Mouse (Mus musculus) liver, embryonic 16.5 days (tissue): Measurements from ENCODE around the gene Zswim3. TPM values are rescaled to one million over a fixed set of nuclear protein-coding genes. Genes with fewer than 3 reads are reported as not detected.
A peak's percentile ranks its signal among the peaks of the same experiment; 100 is the strongest.

Experiments used
- ATAC-seq: fragments of 200-750 bp; cut with Nextera tagmentation; 2 replicates; pipeline ENCODE4 v1.8.0; 2017; ENCODE audit warnings: low read depth, mild to moderate bottlenecking, moderate number of reproducible peaks, moderate library complexity
- H3K27ac ChIP-seq: fragments of 300-500 bp; sonication (generic); 2 replicates; pipeline ENCODE4 v1.5.1; 2014; ENCODE audit warnings: mild to moderate bottlenecking, low read length
- H3K27me3 ChIP-seq: fragments of 300-500 bp; sonication (generic); 2 replicates; pipeline ENCODE4 v1.6.1; 2014; ENCODE audit warnings: low read depth, low read length, mixed read lengths; ENCODE audit not compliant: control insufficient read depth, insufficient read depth
- H3K36me3 ChIP-seq: fragments of 300-500 bp; sonication (generic); 2 replicates; pipeline ENCODE4 v1.6.1; 2014; ENCODE audit warnings: mild to moderate bottlenecking; ENCODE audit not compliant: control insufficient read depth, insufficient read depth
- H3K4me1 ChIP-seq: fragments of 300-500 bp; sonication (generic); 2 replicates; pipeline ENCODE4 v1.6.1; 2014; ENCODE audit warnings: low read depth, low read length, mixed read lengths; ENCODE audit not compliant: control insufficient read depth
- H3K4me2 ChIP-seq: fragments of 300-500 bp; sonication (generic); 2 replicates; pipeline ENCODE4 v1.6.1; 2014; ENCODE audit warnings: low read depth, low read length, mixed read lengths
- H3K4me3 ChIP-seq: fragments of 300-500 bp; sonication (generic); 2 replicates; pipeline ENCODE4 v1.5.1; 2014; ENCODE audit warnings: low read depth, mild to moderate bottlenecking, low read length
- H3K9ac ChIP-seq: fragments of 300-500 bp; sonication (generic); 2 replicates; pipeline ENCODE4 v1.6.1; 2014; ENCODE audit warnings: low read depth, low read length
- H3K9me3 ChIP-seq: fragments of 300-500 bp; sonication (generic); replicated peaks from 2 replicates; pipeline ENCODE4 v1.6.1; 2016; ENCODE audit warnings: low read length; ENCODE audit not compliant: control insufficient read depth
- WGBS: fragments of 180-500 bp; shearing (Covaris S2); extraction: QIAGEN DNeasy Blood & Tissue Kit; methylation state at CpG from one replicate; pipeline ENCODE4 v1.1.7; 2014; ENCODE audit not compliant: insufficient replicate concordance; 5-methylcytosine and 5-hydroxymethylcytosine counted together
- polyA plus RNA-seq: library from polyadenylated mRNA; unstranded; fragments of >200 nt; fragmentation: Nextera tagmentation; extraction: Ambion mirVana; gene quantifications from 2 replicates; pipeline ENCODE4 v1.2.1, GENCODE M21; 2015

The Zswim3 gene
- polyA plus RNA-seq, 1 experiment from 2014 or later, result 4.3 TPM

DNA sequence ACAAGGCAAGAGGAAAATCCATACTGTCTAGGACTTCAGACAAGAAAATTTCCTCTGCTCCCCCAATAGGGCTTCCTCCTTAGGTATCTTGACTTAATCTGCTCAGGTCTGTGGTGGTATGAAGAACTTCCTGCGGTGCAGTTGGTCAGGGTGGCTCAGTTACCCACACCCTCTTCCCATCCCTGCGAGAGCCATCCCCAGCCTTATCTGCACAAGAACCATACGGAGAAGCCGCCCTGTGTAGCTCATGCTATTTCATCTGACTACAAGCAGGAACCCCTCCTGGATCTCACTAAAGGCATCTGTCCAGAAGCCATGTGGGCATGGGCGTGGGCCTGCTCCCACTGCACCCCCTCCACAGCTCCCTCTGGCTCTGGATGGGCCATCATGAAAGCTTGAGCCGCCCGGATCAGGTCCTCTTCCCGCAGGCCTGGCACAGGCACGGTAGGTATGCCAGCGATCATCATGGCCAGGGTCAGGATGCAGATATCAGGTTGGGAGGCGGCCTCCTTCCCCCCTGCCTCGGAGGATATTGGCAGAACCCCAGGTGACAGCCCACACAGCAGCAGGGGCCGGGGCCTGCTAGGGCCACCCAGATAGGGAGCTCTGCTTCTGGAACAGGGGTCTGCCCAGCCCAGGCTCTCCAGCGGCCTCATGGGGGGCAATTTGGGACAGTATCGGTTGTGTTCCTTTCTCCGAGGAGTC, 22.4 kb downstream of the Zswim3 start:
- H3K9ac ChIP-seq, result no peak overlapping the region
- H3K4me2 ChIP-seq, result no peak overlapping the region
- peaks cover 11% of the 10 kb centered on the region for H3K36me3 ChIP-seq
- peaks cover 17% of the 10 kb centered on the region for H3K4me1 ChIP-seq
- H3K4me3 ChIP-seq, result no peak overlapping the region
- H3K27me3 ChIP-seq, result no peaks in the 10 kb centered on the region
- no peaks in the 10 kb centered on the region for H3K9me3 ChIP-seq
- no peak for ATAC-seq
- 59% methylated on average over 16 of the region's 16 CpGs for WGBS
- no peak overlapping the region for H3K27ac ChIP-seq

- no peak within 1 kb of the TSS for H3K4me2 ChIP-seq
- no peaks in the 10 kb centered on the region for H3K27me3 ChIP-seq
- no peak within 1 kb of the TSS for H3K9ac ChIP-seq
- no peak within 1 kb of the TSS for H3K4me3 ChIP-seq
- H3K4me1 ChIP-seq, result peaks cover 21% of the 10 kb centered on the region
- 70% methylated on average over 6 of the region's 6 CpGs for WGBS
- peaks cover 11% of the 10 kb centered on the region for H3K36me3 ChIP-seq
- no peaks in the 10 kb centered on the region for H3K9me3 ChIP-seq
- H3K27ac ChIP-seq, result no peak within 1 kb of the TSS
- no peak for ATAC-seq
These were observed 23.5 kb downstream of the Zswim3 start, which contains the start of gene Spata25 for GRCm38 (mm10) chr2:164828437-164828836. TSS of gene Spata25 (minus strand) at chr2:164828537.

DNA sequence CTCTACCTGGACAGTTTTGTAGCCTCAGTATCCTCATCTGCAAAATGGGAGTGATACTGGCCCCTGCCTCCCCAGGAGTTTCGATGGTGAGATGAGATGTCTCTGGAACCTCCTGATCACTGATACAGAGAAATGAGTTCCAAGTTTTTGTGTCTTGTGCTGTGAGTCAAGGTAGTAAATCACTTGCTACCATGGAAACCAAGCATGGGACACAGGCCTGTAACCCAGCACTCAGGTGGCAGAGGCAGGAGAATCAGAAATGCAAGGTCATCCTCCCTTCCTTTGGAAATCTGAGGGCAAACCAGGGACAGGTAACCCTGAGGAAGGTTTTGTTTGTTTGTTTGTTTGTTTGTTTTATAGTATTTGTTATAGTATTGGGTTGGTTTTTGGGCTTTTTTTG, 24.2 kb downstream of the Zswim3 start:
- no peak for ATAC-seq
- 78% methylated on average over 1 of the region's 1 CpGs for WGBS
- H3K36me3 ChIP-seq, result peaks cover 11% of the 10 kb centered on the region
- no peak overlapping the region for H3K4me2 ChIP-seq
- H3K4me1 ChIP-seq, result peaks cover 19% of the 10 kb centered on the region
- no peak overlapping the region for H3K9ac ChIP-seq
- no peak overlapping the region for H3K27ac ChIP-seq
- H3K27me3 ChIP-seq, result no peaks in the 10 kb centered on the region
- no peak overlapping the region for H3K4me3 ChIP-seq
- H3K9me3 ChIP-seq, result no peaks in the 10 kb centered on the region

DNA sequence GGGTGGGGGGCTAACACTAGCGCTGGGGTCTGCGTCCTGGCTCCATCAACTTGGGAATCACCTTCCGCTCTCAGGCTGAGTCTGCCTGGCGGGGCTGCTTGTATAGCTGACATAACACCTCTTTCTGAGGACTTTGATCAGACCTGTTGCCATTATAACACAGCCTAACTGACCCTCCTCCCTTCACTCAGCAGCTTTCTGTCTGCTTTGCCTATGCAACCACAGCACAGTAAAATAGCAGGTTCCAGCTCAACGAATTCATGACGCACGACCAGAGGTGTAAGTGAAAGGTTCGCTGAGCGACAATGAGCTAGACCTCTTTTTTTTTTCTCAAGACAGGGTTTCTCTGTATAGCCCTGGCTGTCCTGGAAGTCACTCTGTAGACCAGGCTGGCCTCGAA, 26.1 kb downstream of the Zswim3 start:
- Histone ChIP-seq H3K9ac (no peak overlapping the region), H3K36me3 (peaks cover under 1% of the 10 kb centered on the region), H3K4me1 (peaks cover 29% of the 10 kb centered on the region), H3K4me3 (no peak overlapping the region), H3K27ac (no peak overlapping the region), H3K4me2 (no peak overlapping the region), H3K9me3 (no peaks in the 10 kb centered on the region), H3K27me3 (no peaks in the 10 kb centered on the region)
- WGBS, result 72% methylated on average over 10 of the region's 10 CpGs
- no peak for ATAC-seq

DNA sequence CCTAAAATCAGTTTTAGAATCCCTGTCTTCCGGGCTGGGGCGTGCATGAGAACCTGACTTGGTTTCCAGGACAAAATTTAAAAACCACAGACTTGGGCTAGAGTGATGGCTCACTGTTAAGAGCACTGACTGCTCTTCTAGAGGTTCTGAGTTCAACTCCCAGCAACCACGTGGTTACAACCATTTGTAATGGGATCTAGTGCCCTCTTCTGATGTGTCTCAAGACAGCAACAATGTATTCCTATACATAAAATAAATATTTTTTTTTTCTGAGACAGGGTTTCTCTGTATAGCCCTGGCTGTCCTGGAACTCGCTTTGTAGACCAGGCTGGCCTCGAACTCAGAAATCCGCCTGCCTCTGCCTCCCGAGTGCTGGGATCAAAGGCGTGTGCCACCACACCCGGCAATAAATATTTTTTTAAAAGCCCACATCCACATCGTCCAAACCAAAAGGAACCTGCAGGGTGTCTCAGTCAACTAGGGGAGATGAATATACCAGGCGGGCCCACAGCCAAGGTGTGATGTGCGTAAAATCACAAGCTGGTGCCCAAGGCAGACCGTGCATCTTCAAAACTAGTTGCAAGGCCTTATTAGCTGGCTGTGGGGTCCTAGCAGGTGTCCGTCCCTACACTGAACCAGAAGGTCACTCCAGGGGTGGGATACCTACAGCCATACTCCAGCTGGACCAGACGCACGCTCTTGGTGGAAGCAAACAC, 27.3 kb downstream of the Zswim3 start:
- no peak for ATAC-seq
- 54% methylated on average over 16 of the region's 16 CpGs for WGBS
- no peaks in the 10 kb centered on the region for H3K9me3 ChIP-seq
- peak overlapping the region; percentile 85 for H3K27ac ChIP-seq
- peak overlapping the region; percentile 63 for H3K4me3 ChIP-seq
- peak overlapping the region; percentile 78 for H3K9ac ChIP-seq
- H3K4me1 ChIP-seq, result peaks cover 26% of the 10 kb centered on the region
- H3K27me3 ChIP-seq, result no peaks in the 10 kb centered on the region
- no peaks in the 10 kb centered on the region for H3K36me3 ChIP-seq
- peak overlapping the region; percentile 99 for H3K4me2 ChIP-seq

GRCm38 (mm10) chr2:164832748-164833301, 27.9 kb downstream of the Zswim3 start, which contains the start of gene Ctsa:
TSS of gene Ctsa (plus strand) at chr2:164832873.
- no peaks in the 10 kb centered on the region for H3K36me3 ChIP-seq
- peak; percentile 67 for ATAC-seq
- H3K4me2 ChIP-seq, result peak within 1 kb of the TSS; percentile 99
- H3K4me1 ChIP-seq, result peaks cover 22% of the 10 kb centered on the region
- no peaks in the 10 kb centered on the region for H3K9me3 ChIP-seq
- peak within 1 kb of the TSS; percentile 78 for H3K9ac ChIP-seq
- WGBS, result 1% methylated on average over 35 of the region's 35 CpGs
- no peaks in the 10 kb centered on the region for H3K27me3 ChIP-seq
- peak within 1 kb of the TSS; percentile 63 for H3K4me3 ChIP-seq
- peak within 1 kb of the TSS; percentile 85 for H3K27ac ChIP-seq

DNA sequence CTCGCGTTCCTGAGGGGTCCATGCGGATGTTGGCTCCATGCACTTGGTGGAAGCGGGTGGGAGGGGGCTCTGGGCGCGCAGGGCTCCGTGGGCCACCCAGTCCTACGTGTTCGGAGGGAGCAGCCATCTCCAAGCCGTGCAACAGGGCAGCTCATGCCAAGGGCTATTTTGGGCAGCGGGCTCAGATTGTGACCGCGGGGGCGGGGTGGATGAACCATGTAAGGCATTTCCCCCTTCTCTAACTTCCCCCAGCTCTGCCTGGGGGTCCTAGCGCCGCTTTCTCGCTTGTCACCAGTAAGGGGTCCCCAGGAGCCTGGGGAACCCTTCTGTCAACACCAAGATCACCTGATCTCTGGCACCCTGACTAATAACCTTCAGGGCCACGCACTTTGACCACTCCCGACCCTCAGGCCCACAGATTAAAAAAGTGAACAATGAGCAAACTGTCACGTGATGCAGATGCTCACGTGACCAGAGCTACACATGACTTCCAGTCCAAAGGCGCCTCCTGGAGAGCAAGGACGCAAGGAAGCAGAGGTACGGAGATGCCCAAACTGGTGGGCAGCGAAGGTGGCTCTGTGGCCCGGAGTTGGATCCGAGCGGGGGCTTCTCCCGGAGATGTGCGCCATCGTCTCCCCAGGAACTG, 28.5 kb downstream of the Zswim3 start, which contains the start of gene Neurl2:
Gene Neurl2, minus strand, starts transcription at position 143 of the 646 bp plus-strand sequence.
- H3K27me3 ChIP-seq, result no peaks in the 10 kb centered on the region
- peak within 1 kb of the TSS; percentile 63 for H3K4me3 ChIP-seq
- ATAC-seq, result peak; percentile 57
- no peaks in the 10 kb centered on the region; the same call in 1 of the 2 replicates for H3K36me3 ChIP-seq
- H3K9ac ChIP-seq, result peak within 1 kb of the TSS; percentile 78
- WGBS, result 0% methylated on average over 31 of the region's 31 CpGs
- H3K27ac ChIP-seq, result peak within 1 kb of the TSS; percentile 85
- peak within 1 kb of the TSS; percentile 99 for H3K4me2 ChIP-seq
- no peaks in the 10 kb centered on the region for H3K9me3 ChIP-seq
- H3K4me1 ChIP-seq, result peaks cover 22% of the 10 kb centered on the region

GRCm38 (mm10) chr2:164834531-164834930, 29.6 kb downstream of the Zswim3 start:
- Histone ChIP-seq H3K27ac (peak overlapping the region; percentile 9; the same call in 1 of the 2 replicates), H3K27me3 (no peaks in the 10 kb centered on the region), H3K4me3 (peak overlapping the region; percentile 63), H3K4me2 (peak overlapping the region; percentile 99), H3K36me3 (no peaks in the 10 kb centered on the region; the same call in none of the 2 replicates), H3K4me1 (peaks cover 22% of the 10 kb centered on the region), H3K9ac (peak overlapping the region; percentile 78), H3K9me3 (no peaks in the 10 kb centered on the region)
- peak; percentile 7; the same call in 1 of the 2 replicates for ATAC-seq
- WGBS, result 35% methylated on average over 8 of the region's 8 CpGs
